Mouse (Mus musculus) C2C12 (cell line): ENCODE data around the gene Gsto2. TPM values are rescaled to one million over a fixed set of nuclear protein-coding genes. Genes with fewer than 3 reads are reported as not detected.
A peak's percentile ranks its signal among the peaks of the same experiment; 100 is the strongest.

Experiments
- H3K27me3 ChIP-seq: one replicate; pipeline ENCODE4 v1.6.1; 2011; ENCODE audit not compliant: control insufficient read depth, insufficient read depth, insufficient read length
- H3K36me3 ChIP-seq: one replicate; pipeline ENCODE4 v1.6.1; 2011; ENCODE audit not compliant: control insufficient read depth, insufficient read depth
- H3K4me3 ChIP-seq: one replicate; pipeline ENCODE4 v1.5.1; 2011; ENCODE audit warnings: mild to moderate bottlenecking, control low read depth; ENCODE audit not compliant: poor library complexity, insufficient read depth, severe bottlenecking
- H3K79me2 ChIP-seq: one replicate; pipeline ENCODE4 v1.6.1; 2011; ENCODE audit not compliant: control insufficient read depth, insufficient read depth
- H3K79me3 ChIP-seq: one replicate; pipeline ENCODE4 v1.6.1; 2011; ENCODE audit warnings: low read depth, control low read depth
- H3ac ChIP-seq: one replicate; pipeline ENCODE3; 2011; ENCODE audit warnings: low read depth; ENCODE audit not compliant: control insufficient read depth, insufficient read length
- CEBPB ChIP-seq: IDR thresholded peaks from one replicate; pipeline ENCODE4 v1.6.1; 2011; ENCODE audit warnings: low read depth, mild to moderate bottlenecking, control low read depth, moderate library complexity
- CTCF ChIP-seq: IDR thresholded peaks from one replicate; pipeline ENCODE4 v1.5.1; 2011; ENCODE audit not compliant: control insufficient read depth, insufficient read depth, insufficient read length
- FOSL1 ChIP-seq: IDR thresholded peaks from one replicate; pipeline ENCODE4 v1.8.0; 2011; ENCODE audit warnings: mild to moderate bottlenecking, low read length; ENCODE audit not compliant: poor library complexity, insufficient read depth, severe bottlenecking
- MAX ChIP-seq: IDR thresholded peaks from one replicate; pipeline ENCODE4 v1.6.1; 2011; ENCODE audit warnings: mild to moderate bottlenecking, control low read depth
- MYOD1 ChIP-seq: IDR thresholded peaks from one replicate; pipeline ENCODE4 v1.6.1; 2011; ENCODE audit warnings: low read depth; ENCODE audit not compliant: control insufficient read depth, insufficient read length
- MYOG ChIP-seq: IDR thresholded peaks from one replicate; pipeline ENCODE4 v1.6.1; 2011; ENCODE audit not compliant: control insufficient read depth, insufficient read length; ENCODE audit errors: extremely low read depth
- USF1 ChIP-seq: IDR thresholded peaks from one replicate; pipeline ENCODE4 v1.6.1; 2011; ENCODE audit warnings: low read depth, mild to moderate bottlenecking, control low read depth, moderate library complexity
- polyA plus RNA-seq: library from polyadenylated mRNA; unstranded; fragments of >200 nt; fragmentation: generic; extraction: Trizol; gene quantifications from one replicate; pipeline ENCODE4 v1.2.1, GENCODE M21; 2012; ENCODE audit warnings: missing spikeins

Gsto2 gene
- polyA plus RNA-seq, 1 experiment, result 2.6 TPM

DNA sequence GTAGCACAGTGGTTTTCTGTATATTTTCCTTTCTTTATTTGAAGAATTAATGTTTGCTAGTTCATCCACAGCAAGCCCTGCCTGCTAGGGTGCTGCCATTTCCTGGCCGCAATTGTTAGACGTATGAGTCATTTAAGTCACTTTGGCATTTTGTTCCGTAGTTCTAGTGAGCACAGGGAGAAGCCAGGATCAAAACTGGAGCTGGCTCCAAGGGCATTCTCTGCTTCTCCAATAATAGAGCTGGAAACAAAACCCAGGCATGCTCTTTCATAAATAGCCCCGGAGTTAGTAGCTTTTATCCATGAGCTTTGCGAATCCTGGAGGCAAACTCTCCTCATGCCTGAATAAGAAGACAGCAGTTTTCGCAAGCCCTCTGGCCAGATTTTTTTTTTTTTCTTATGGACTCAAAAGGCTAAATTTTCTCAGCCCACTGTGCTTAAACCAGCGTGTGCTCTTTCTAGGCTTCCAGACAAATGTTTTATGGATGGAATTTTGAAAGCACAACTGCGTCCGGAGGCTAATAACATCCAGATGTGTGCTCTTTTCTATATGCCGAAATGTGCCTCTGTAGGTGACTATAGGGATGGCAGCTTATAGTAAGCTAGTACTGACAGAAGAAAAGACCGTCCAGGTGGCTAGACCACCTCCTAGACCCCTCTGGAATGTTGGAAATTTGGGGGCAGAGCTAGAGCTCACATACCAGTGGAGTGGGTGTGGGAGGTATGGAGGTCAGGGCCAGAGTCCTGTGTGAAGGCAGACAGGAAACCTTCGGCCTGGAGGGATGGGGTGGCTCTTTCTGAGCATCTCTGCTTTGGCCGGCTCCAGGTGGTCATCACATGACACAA is 11.2 kb upstream of the Gsto2 start:
- H3K27me3 ChIP-seq, result no peaks in the 10 kb centered on the region
- H3K79me2 ChIP-seq, result peaks cover 41% of the 10 kb centered on the region
- TF ChIP-seq MYOG, result no peak
- TF ChIP-seq FOSL1, result peak; percentile 46
- TF ChIP-seq CEBPB, result no peak
- no peak for TF ChIP-seq MYOD1
- H3K4me3 ChIP-seq, result peak overlapping the region; percentile 75
- peaks cover 18% of the 10 kb centered on the region for H3K79me3 ChIP-seq
- H3K36me3 ChIP-seq, result peaks cover 18% of the 10 kb centered on the region
- peak overlapping the region; percentile 36 for H3ac ChIP-seq

DNA sequence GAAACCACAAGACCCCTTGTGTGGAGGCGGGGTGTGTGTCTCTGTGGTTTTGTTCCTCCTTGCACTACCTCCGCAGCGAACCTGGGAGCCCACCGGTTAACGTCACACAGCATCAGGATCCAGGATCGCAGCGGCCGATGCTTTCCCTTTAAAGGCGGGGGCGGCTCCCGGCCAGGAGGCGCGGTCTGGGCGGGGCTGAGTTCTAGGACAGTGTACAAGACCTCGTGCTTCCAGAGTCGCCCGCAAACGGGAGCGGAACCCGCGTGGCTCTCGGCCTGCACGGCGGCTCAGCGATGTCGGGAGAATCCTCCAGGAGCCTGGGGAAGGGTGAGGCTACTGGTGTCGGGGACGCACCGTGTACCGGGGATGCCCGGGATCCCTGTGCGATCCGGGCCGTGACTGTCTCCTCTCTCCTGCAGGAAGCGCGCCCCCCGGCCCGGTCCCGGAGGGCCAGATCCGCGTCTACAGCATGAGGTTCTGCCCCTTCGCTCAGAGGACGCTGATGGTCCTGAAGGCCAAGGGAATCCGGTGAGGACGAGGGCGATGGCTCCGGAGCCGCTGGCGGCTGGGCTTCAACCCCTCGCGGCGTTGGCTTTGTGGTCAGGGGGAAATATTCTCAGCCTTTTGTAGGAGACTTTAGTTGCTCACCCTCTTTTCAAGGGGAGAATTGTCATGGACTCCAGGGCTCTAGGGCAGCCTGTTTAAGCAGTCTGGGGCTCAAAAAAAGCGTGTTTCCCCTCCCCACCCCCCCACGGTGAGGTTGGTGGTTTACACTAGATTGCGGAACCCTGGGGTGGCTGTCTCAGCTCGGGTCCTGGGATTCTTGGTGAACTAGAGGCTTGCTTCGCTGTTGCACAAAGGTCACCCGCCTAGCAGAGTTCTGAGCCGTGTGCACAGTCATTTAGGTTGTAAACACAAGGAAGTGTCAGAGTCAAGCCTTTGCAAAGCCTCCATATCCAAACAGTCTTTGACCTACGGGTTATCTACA is 10.2 kb upstream of the Gsto2 start, which contains the start of gene Gsto1:
Gene Gsto1 (plus strand): TSS at position 175 of the 988 bp plus-strand sequence.
- H3K79me3 ChIP-seq, result peaks cover 18% of the 10 kb centered on the region
- H3K79me2 ChIP-seq, result peaks cover 41% of the 10 kb centered on the region
- TF ChIP-seq USF1 (peak; percentile 29), FOSL1 (no peak), MAX (peak; percentile 83)
- H3ac ChIP-seq, result peak within 1 kb of the TSS; percentile 95
- H3K36me3 ChIP-seq, result peaks cover 27% of the 10 kb centered on the region
- H3K4me3 ChIP-seq, result peak within 1 kb of the TSS; percentile 75
- no peaks in the 10 kb centered on the region for H3K27me3 ChIP-seq

DNA sequence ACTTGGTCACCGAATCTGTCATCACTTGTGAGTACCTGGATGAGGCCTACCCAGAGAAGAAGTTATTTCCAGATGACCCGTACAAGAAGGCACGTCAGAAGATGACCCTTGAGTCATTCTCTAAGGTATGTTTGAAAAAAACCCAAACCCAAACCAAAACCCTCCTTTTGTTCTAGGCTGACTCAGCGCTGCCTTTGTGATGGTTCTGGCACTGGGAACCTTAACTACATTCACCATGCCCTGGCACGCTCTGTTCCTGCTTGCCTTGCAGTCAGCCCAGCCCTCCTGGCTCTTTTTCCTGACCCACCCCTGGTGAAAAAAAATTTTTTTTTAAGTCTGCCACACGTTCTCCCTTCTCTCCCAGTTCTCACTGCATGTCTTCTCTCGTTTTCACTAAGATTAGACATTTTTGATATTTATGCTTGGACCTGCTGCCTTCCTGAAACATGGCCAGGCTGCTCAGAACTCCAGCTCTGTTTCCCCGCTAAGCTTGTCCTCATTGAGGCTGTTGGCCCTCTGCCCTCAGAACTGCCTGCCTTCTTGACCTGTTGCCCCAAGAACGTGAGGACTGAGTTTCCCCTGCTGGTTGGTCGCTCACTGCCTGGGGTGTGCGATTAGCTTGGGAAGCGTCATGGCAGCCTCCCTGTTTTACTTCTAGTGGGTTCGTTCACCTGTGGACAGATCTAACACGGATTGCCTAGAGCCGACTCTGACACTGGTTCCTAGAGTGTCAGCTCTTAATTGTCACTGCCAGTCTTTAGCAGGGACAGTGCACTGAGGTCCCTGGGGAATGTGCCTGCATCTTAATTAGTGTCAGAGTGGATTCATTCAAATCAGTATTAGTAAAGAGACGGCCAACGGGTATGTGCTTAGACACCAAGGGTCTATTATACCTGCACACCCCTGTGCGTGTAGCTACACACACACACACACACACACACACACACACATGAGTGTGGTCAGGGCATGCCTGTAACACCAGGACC is 7.1 kb upstream of the Gsto2 start:
- no peaks in the 10 kb centered on the region for H3K27me3 ChIP-seq
- peaks cover 41% of the 10 kb centered on the region for H3K79me2 ChIP-seq
- peaks cover 19% of the 10 kb centered on the region for H3K79me3 ChIP-seq
- H3K36me3 ChIP-seq, result peaks cover 47% of the 10 kb centered on the region
- TF ChIP-seq CEBPB (no peak), CTCF (no peak), USF1 (no peak), MYOD1 (no peak), MAX (no peak), FOSL1 (no peak), MYOG (no peak)
- H3ac ChIP-seq, result no peak overlapping the region
- H3K4me3 ChIP-seq, result no peak overlapping the region

DNA sequence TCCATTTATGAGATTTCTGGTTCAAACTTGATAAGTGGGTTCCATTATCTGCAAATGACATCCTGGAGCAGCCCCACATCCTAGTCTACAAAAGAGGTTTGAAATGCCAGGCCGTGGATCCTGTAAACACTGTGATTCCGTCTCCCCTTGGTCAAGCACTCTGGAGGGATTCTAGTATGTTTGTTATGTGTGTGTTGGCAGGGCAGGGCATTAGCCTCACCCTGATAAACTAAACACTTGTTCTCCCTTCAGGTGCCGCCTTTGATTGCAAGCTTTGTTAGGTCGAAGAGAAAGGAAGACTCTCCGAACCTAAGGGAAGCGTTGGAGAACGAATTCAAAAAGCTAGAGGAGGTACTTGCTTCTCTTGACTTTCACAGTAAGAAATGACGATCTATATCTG is 6.2 kb upstream of the Gsto2 start:
- Histone ChIP-seq H3K36me3 (peaks cover 52% of the 10 kb centered on the region), H3K79me3 (peaks cover 19% of the 10 kb centered on the region), H3K27me3 (no peaks in the 10 kb centered on the region), H3ac (no peak overlapping the region), H3K4me3 (no peak overlapping the region), H3K79me2 (peaks cover 41% of the 10 kb centered on the region)
- TF ChIP-seq MAX, result no peak
- no peak for TF ChIP-seq CEBPB
- TF ChIP-seq FOSL1, result no peak
- TF ChIP-seq CTCF, result no peak
- TF ChIP-seq USF1, result no peak
- no peak for TF ChIP-seq MYOD1
- no peak for TF ChIP-seq MYOG

DNA sequence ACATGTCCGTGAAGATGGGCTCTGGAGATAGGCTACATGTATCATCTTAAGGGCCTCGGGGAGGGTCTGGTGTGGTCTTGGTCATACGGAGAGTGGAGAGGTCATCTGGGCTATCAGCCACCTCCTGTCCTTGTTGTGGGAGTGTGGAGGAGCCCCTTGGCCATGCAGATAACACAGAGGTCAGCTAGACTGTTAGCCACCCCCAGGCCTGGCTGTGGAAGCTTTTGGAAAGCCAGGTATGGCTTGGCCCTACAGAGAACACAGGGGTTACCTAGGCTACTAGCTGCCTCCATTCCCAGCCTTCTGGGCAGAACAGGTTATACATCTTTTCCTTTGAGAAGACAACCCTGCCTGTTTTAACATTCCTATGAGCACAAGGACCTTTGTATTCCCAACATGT is 2.8 kb upstream of the Gsto2 start:
- H3K36me3 ChIP-seq, result peaks cover 57% of the 10 kb centered on the region
- peaks cover 13% of the 10 kb centered on the region for H3K79me2 ChIP-seq
- H3ac ChIP-seq, result no peak overlapping the region
- no peaks in the 10 kb centered on the region for H3K27me3 ChIP-seq
- no peak for TF ChIP-seq MYOD1
- TF ChIP-seq FOSL1, result no peak
- TF ChIP-seq CEBPB, result no peak
- no peak for TF ChIP-seq MYOG
- no peak for TF ChIP-seq CTCF
- no peak for TF ChIP-seq USF1
- no peak for TF ChIP-seq MAX
- H3K79me3 ChIP-seq, result peaks cover 1% of the 10 kb centered on the region
- no peak overlapping the region for H3K4me3 ChIP-seq
